Mouse (Mus musculus): ENCODE results near the gene Celsr3. TPM values are rescaled to one million over a fixed set of nuclear protein-coding genes. Genes with fewer than 3 reads are reported as not detected.

Gene Celsr3
- total and polyA plus RNA-seq, 3 experiments = 0.03 to 0.12 TPM; not detected in 1

DNA sequence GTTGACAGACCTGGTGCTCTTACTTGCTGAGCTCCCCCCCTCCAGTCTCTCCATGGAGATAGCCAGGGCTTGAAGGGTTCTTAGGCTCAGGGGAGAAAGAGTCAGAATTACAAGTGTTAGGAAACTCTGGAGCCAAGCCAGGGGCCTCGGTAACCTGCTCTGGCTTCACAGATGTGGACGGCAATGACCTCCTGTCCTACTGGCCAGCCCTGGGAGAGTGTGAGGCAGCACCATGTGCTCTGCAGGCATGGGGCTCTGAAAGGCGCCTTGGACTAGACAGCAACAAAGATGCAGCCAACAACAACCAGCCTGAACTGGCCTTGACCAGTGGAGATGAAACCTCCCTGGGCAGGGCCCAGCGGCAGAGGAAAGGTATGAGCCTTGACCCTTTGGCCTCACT is 21.3 kb downstream of the Celsr3 start:
- Histone ChIP-seq H3K27me3 (ENCODE audit: control insufficient read depth in 1 of 2, insufficient read depth in 2 of 2, low read length in 2 of 2) (no peaks in the 10 kb centered on the region), H3K9ac (ENCODE audit: control insufficient read depth, low read depth, low read length, poor library complexity, severe bottlenecking) (no peak overlapping the region), H3K9me3 (replicated peaks; ENCODE audit: insufficient read depth, low read length) (no peaks in the 10 kb centered on the region), H3K36me3 (ENCODE audit: control insufficient read depth in 1 of 2, insufficient read depth in 2 of 2, low read length in 2 of 2) (no peaks in the 10 kb centered on the region), H3K27ac (ENCODE audit: control insufficient read depth, low read depth, low read length) (no peak overlapping the region), H3K4me1 (ENCODE audit: control insufficient read depth in 1 of 2, insufficient read depth in 2 of 2, low read length in 2 of 2) (no peaks in the 10 kb centered on the region), H3K79me2 (ENCODE audit: control insufficient read depth, insufficient read depth, low read length, poor library complexity) (no peaks in the 10 kb centered on the region), H3K4me3 (ENCODE audit: control insufficient read depth in 1 of 2, insufficient read depth in 1 of 2, low read depth in 2 of 2, low read length in 2 of 2) (no peak overlapping the region)
- no peak for DNase-seq (ENCODE audit: low read depth, low spot score)
- no peak for TF ChIP-seq KAT2A (conservative IDR thresholded peaks at IDR 0.05; ENCODE audit: low read depth, low read length)
- no peak for TF ChIP-seq HCFC1 (IDR thresholded peaks at IDR 0.05; ENCODE audit: low read depth, low read length)
- TF ChIP-seq MEF2A (IDR thresholded peaks at IDR 0.05; ENCODE audit: extremely low read depth, insufficient replicate concordance, low read depth, low read length, poor library complexity, severe bottlenecking) = no peak

DNA sequence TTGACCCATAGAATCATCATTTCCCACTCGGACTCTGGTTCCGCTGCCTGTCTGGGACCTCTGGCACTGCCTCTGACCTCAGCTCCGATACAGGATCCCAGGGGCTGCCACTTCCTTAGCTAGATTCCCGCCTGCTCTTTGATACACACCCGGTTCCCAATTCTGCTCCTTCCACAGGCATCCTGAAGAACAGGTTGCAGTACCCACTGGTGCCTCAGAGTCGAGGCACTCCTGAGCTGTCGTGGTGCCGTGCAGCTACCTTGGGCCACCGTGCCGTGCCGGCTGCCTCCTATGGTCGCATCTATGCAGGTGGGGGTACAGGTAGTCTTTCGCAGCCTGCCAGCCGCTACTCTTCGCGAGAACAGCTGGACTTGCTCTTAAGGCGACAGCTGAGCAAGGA is 22.3 kb downstream of the Celsr3 start:
- Histone ChIP-seq H3K27ac (ENCODE audit: control insufficient read depth, low read depth, low read length) (no peak overlapping the region), H3K79me2 (ENCODE audit: control insufficient read depth, insufficient read depth, low read length, poor library complexity) (no peaks in the 10 kb centered on the region), H3K36me3 (ENCODE audit: control insufficient read depth in 1 of 2, insufficient read depth in 2 of 2, low read length in 2 of 2) (peaks cover 0 to 4% of the 10 kb centered on the region in 2 experiments; a peak in 2 of 4 replicates), H3K4me3 (ENCODE audit: control insufficient read depth in 1 of 2, insufficient read depth in 1 of 2, low read depth in 2 of 2, low read length in 2 of 2) (no peak overlapping the region), H3K27me3 (ENCODE audit: control insufficient read depth in 1 of 2, insufficient read depth in 2 of 2, low read length in 2 of 2) (no peaks in the 10 kb centered on the region), H3K9me3 (replicated peaks; ENCODE audit: insufficient read depth, low read length) (no peaks in the 10 kb centered on the region), H3K4me1 (ENCODE audit: control insufficient read depth in 1 of 2, insufficient read depth in 2 of 2, low read length in 2 of 2) (peaks cover 0 to 5% of the 10 kb centered on the region in 2 experiments; a peak in 3 of 4 replicates), H3K9ac (ENCODE audit: control insufficient read depth, low read depth, low read length, poor library complexity, severe bottlenecking) (no peak overlapping the region)
- no peak for DNase-seq (ENCODE audit: low read depth, low spot score)
- no peak for TF ChIP-seq POLR2A (IDR thresholded peaks at IDR 0.05; ENCODE audit: control insufficient read depth in 1 of 2, insufficient read depth in 1 of 2, low read depth in 1 of 2, low read length in 2 of 2, poor library complexity in 1 of 2)
- TF ChIP-seq UBTF (IDR thresholded peaks at IDR 0.05; ENCODE audit: borderline replicate concordance, insufficient read depth, low read depth, low read length) = no peak
- TF ChIP-seq TAL1 (IDR thresholded peaks at IDR 0.05; ENCODE audit: low read length) = no peak
- TF ChIP-seq ZMIZ1 (IDR thresholded peaks at IDR 0.05; ENCODE audit: low read depth, low read length) = no peak
- TF ChIP-seq NRF1 (IDR thresholded peaks at IDR 0.05; ENCODE audit: insufficient read depth, low read depth, low read length, poor library complexity, severe bottlenecking) = no peak
- no peak for TF ChIP-seq GABPA (IDR thresholded peaks at IDR 0.05; ENCODE audit: low read depth, low read length)
- TF ChIP-seq MYC (IDR thresholded peaks at IDR 0.05; ENCODE audit: low read depth, low read length) = no peak
- TF ChIP-seq RAD21 (IDR thresholded peaks at IDR 0.05; ENCODE audit: low read depth, low read length) = no peak
- TF ChIP-seq MXI1 (IDR thresholded peaks at IDR 0.05; ENCODE audit: low read depth, low read length) = no peak
- TF ChIP-seq POLR2AphosphoS5 (IDR thresholded peaks at IDR 0.05; ENCODE audit: borderline replicate concordance, low read depth, low read length) = no peak
- TF ChIP-seq BHLHE40 (IDR thresholded peaks at IDR 0.05; ENCODE audit: borderline replicate concordance, low read depth, low read length) = no peak
- no peak for TF ChIP-seq NELFE (IDR thresholded peaks at IDR 0.05; ENCODE audit: low read depth, low read length)
- no peak for TF ChIP-seq HCFC1 (IDR thresholded peaks at IDR 0.05; ENCODE audit: low read depth, low read length)
- TF ChIP-seq CHD1 (IDR thresholded peaks at IDR 0.05; ENCODE audit: low read depth, low read length) = no peak
- no peak for TF ChIP-seq USF2 (IDR thresholded peaks at IDR 0.05; ENCODE audit: borderline replicate concordance in 1 of 2, insufficient read depth in 1 of 2, low read depth in 1 of 2, low read length in 2 of 2)
- TF ChIP-seq RCOR1 (IDR thresholded peaks at IDR 0.05; ENCODE audit: low read depth, low read length) = no peak
- no peak for TF ChIP-seq ZC3H11A (IDR thresholded peaks at IDR 0.05; ENCODE audit: low read depth, low read length)
- no peak for TF ChIP-seq TBP (IDR thresholded peaks at IDR 0.05; ENCODE audit: low read depth, low read length)
- TF ChIP-seq MYB (IDR thresholded peaks at IDR 0.05; ENCODE audit: low read depth, low read length) = no peak
- no peak for TF ChIP-seq E2F4 (IDR thresholded peaks at IDR 0.05; ENCODE audit: borderline replicate concordance, low read depth, low read length)
